Mouse (Mus musculus) CD4-positive, CD25-positive, alpha-beta regulatory T cell, adult 2 months (primary cell): Measurements from ENCODE around the gene Btbd11.

Experiments used
- DNase-seq: peaks from one replicate; pipeline ENCODE4 v3.0.0-alpha.2; 2012; ENCODE audit warnings: low read depth, low spot score

Gene Btbd11

GRCm38 (mm10) chr10:85587758-85588157 lies 201.1 kb downstream of the Btbd11 start:
- DNase-seq, result no peak

GRCm38 (mm10) chr10:85590043-85590442 lies 203.4 kb downstream of the Btbd11 start:
- no peak for DNase-seq

GRCm38 (mm10) chr10:85591296-85591695 lies 204.7 kb downstream of the Btbd11 start:
- DNase-seq, result no peak

GRCm38 (mm10) chr10:85591986-85592385 lies 205.4 kb downstream of the Btbd11 start:
- no peak for DNase-seq

- no peak for DNase-seq
These were observed 209.7 kb downstream of the Btbd11 start for GRCm38 (mm10) chr10:85596301-85596700.

- no peak for DNase-seq
These were observed 211.5 kb downstream of the Btbd11 start for GRCm38 (mm10) chr10:85598093-85598599.

- no peak for DNase-seq
These were observed 212.3 kb downstream of the Btbd11 start for GRCm38 (mm10) chr10:85598603-85599542.

GRCm38 (mm10) chr10:85602546-85602945 lies 215.9 kb downstream of the Btbd11 start:
- DNase-seq, result no peak

- no peak for DNase-seq
These were observed 217.9 kb downstream of the Btbd11 start for GRCm38 (mm10) chr10:85604556-85604955.

GRCm38 (mm10) chr10:85608550-85609278 lies 222.1 kb downstream of the Btbd11 start:
- DNase-seq, result no peak

- no peak for DNase-seq
These were observed 230.5 kb downstream of the Btbd11 start for GRCm38 (mm10) chr10:85617080-85617479.

- no peak for DNase-seq
These were observed 231.1 kb downstream of the Btbd11 start for GRCm38 (mm10) chr10:85617501-85618417.

GRCm38 (mm10) chr10:85621067-85621466 lies 234.5 kb downstream of the Btbd11 start:
- no peak for DNase-seq

GRCm38 (mm10) chr10:85624504-85625169 lies 238.0 kb downstream of the Btbd11 start:
- DNase-seq, result peak; percentile 74

- DNase-seq, result no peak
These were observed 238.6 kb downstream of the Btbd11 start for GRCm38 (mm10) chr10:85625170-85625686.

- DNase-seq, result no peak
These were observed 245.4 kb downstream of the Btbd11 start for GRCm38 (mm10) chr10:85632030-85632429.

GRCm38 (mm10) chr10:85633577-85633976 lies 247.0 kb downstream of the Btbd11 start:
- no peak for DNase-seq

- DNase-seq, result no peak
These were observed 251.0 kb downstream of the Btbd11 start for GRCm38 (mm10) chr10:85637580-85637979.

GRCm38 (mm10) chr10:85638141-85638540 lies 251.5 kb downstream of the Btbd11 start:
- no peak for DNase-seq

- DNase-seq, result no peak
These were observed 253.0 kb downstream of the Btbd11 start for GRCm38 (mm10) chr10:85639581-85639980.
